ENCODE assay signal across 22 mouse cellular contexts in genomic region chr9:65795651-65796050, GRCm38 (mm10). TPM values are rescaled to one million over a fixed set of nuclear protein-coding genes. Genes with fewer than 3 reads are reported as not detected.
DNase-seq lines count a peak whose midpoint lies in the region; ATAC-seq and TF ChIP-seq lines count a peak whose summit lies in the region.
"Had no signal": no experiment of that assay in that cellular context is flagged by ENCODE, and none has a peak within 500 bp of the region (broad histone marks: within the 10 kb centered on the region; RNA-seq: fewer than 3 reads in every experiment).

No protein-coding gene starts in this region.

- peak; percentile 62 for DNase-seq in heart, adult 11 months
- no peak for DNase-seq in heart, postnatal 36 days
- DNase-seq in 416B (ENCODE audit: low read depth): peak; percentile 22
- peak; percentile 76 for DNase-seq in brain, adult 2 months (ENCODE audit: low read depth, low spot score)
- no peak for DNase-seq in right cerebral cortex, postnatal 10 days (ENCODE audit: low spot score in 2 of 2)
- DNase-seq in lung, postnatal 0 days (ENCODE audit: low spot score): no peak
- DNase-seq: adrenal gland, adult 8-10 months; cerebellum, adult 11-12 months; cerebellum, adult 9-10 months; cerebellum, postnatal 25 days; gastrocnemius, postnatal 25 days; heart, postnatal 4 days; kidney, adult 8-10 months had no signal

- no peak overlapping the region for H3K27ac ChIP-seq in heart, embryonic 11.5 days (ENCODE audit: low read depth, low read length)
- H3K27ac ChIP-seq in heart, embryonic 14.5 days (replicated peaks in 1 of 2; ENCODE audit: control insufficient read depth in 1 of 2, insufficient read depth in 1 of 2, low read depth in 2 of 2, low read length in 2 of 2): peak overlapping the region in 1 of 2 experiments; percentile 39; a peak in 2 of 4 replicates
- H3K27ac ChIP-seq in lung, postnatal 0 days (ENCODE audit: low read length): no peak overlapping the region
- H3K27ac ChIP-seq: embryonic facial prominence, embryonic 12.5 days; forebrain, embryonic 15.5 days; hindbrain, embryonic 12.5 days had no signal

- no peak overlapping the region for H3K4me2 ChIP-seq in heart, embryonic 11.5 days
- 0 out of 2 replicates have a peak overlapping the region, but pooled peaks have one; percentile 7 for H3K4me2 ChIP-seq in heart, embryonic 14.5 days (ENCODE audit: low read length)
- H3K4me2 ChIP-seq in lung, postnatal 0 days (replicated peaks; ENCODE audit: low read depth, low read length): no peak overlapping the region
- H3K4me2 ChIP-seq: embryonic facial prominence, embryonic 12.5 days; forebrain, embryonic 15.5 days; hindbrain, embryonic 12.5 days had no signal

- no peaks in the 10 kb centered on the region for H3K9me3 ChIP-seq in heart, embryonic 11.5 days (replicated peaks; ENCODE audit: control insufficient read depth, low read length)
- H3K9me3 ChIP-seq in heart, embryonic 14.5 days (ENCODE audit: control insufficient read depth, low read length): no peaks in the 10 kb centered on the region
- no peaks in the 10 kb centered on the region for H3K9me3 ChIP-seq in lung, postnatal 0 days (ENCODE audit: low read length)
- H3K9me3 ChIP-seq: embryonic facial prominence, embryonic 12.5 days; forebrain, embryonic 15.5 days; hindbrain, embryonic 12.5 days had no signal

- H3K9ac ChIP-seq in heart, embryonic 11.5 days (ENCODE audit: low read depth, low read length): no peak overlapping the region
- H3K9ac ChIP-seq in heart, embryonic 14.5 days (ENCODE audit: low read length): no peak overlapping the region
- no peak overlapping the region for H3K9ac ChIP-seq in lung, postnatal 0 days (replicated peaks; ENCODE audit: low read depth)
- H3K9ac ChIP-seq: embryonic facial prominence, embryonic 12.5 days; forebrain, embryonic 15.5 days; hindbrain, embryonic 12.5 days had no signal

- H3K4me3 ChIP-seq in heart, embryonic 11.5 days (ENCODE audit: low read depth, low read length): no peak overlapping the region
- no peak overlapping the region for H3K4me3 ChIP-seq in heart, embryonic 14.5 days (ENCODE audit: control insufficient read depth in 1 of 2, insufficient read depth in 1 of 2, low read depth in 1 of 2, low read length in 2 of 2)
- no peak overlapping the region for H3K4me3 ChIP-seq in lung, postnatal 0 days (ENCODE audit: low read depth, low read length)
- H3K4me3 ChIP-seq: embryonic facial prominence, embryonic 12.5 days; forebrain, embryonic 15.5 days; hindbrain, embryonic 12.5 days had no signal

- H3K36me3 ChIP-seq in heart, embryonic 11.5 days (ENCODE audit: control insufficient read depth, insufficient read depth, low read length): peaks cover 5% of the 10 kb centered on the region; the same call in 1 of the 2 replicates
- peaks cover 14% of the 10 kb centered on the region for H3K36me3 ChIP-seq in heart, embryonic 14.5 days (ENCODE audit: control insufficient read depth, insufficient read depth, low read length)
- H3K36me3 ChIP-seq in lung, postnatal 0 days (ENCODE audit: insufficient read depth, low read length): no peaks in the 10 kb centered on the region
- H3K36me3 ChIP-seq: forebrain, embryonic 15.5 days had no signal

- intact Hi-C loops in heart, postnatal 36 days (cut with DNase I): no loop called here

- peaks cover 37% of the 10 kb centered on the region for H3K4me1 ChIP-seq in heart, embryonic 11.5 days (ENCODE audit: control insufficient read depth, insufficient read depth, low read length)
- peaks cover 13 to 48% of the 10 kb centered on the region in 2 experiments for H3K4me1 ChIP-seq in heart, embryonic 14.5 days (ENCODE audit: control insufficient read depth in 2 of 2, insufficient read depth in 2 of 2, low read length in 2 of 2)
- peaks cover 9% of the 10 kb centered on the region; the same call in 1 of the 2 replicates for H3K4me1 ChIP-seq in lung, postnatal 0 days (ENCODE audit: insufficient read depth, low read depth, low read length)

- no peak for ATAC-seq in heart, embryonic 11.5 days (replicated peaks; ENCODE audit: insufficient number of reproducible peaks, low FRiP score, low TSS enrichment)
- 0 out of 2 replicates have a peak, but pooled peaks have one; percentile 31 for ATAC-seq in heart, embryonic 14.5 days (ENCODE audit: insufficient number of reproducible peaks, insufficient read depth, low FRiP score, low read depth)
- ATAC-seq in lung, postnatal 0 days: no peak
- ATAC-seq: forebrain, embryonic 15.5 days; hindbrain, embryonic 16.5 days; inflammation-experienced regulatory T-cells, adult 6 months; intestine, postnatal 0 days had no signal

- no peak for TF ChIP-seq EP300 in lung, postnatal 0 days (IDR thresholded peaks at IDR 0.05)

- 62% methylated on average over 2 of the region's 2 CpGs for WGBS in heart, embryonic 11.5 days (ENCODE audit: insufficient replicate concordance)
- WGBS in heart, embryonic 14.5 days: 38% methylated on average over 2 of the region's 2 CpGs
- 83% methylated on average over 2 of the region's 2 CpGs for WGBS in lung, postnatal 0 days

- H3K27me3 ChIP-seq in heart, embryonic 11.5 days (ENCODE audit: control insufficient read depth, insufficient read depth, low read length): no peaks in the 10 kb centered on the region
- H3K27me3 ChIP-seq in heart, embryonic 14.5 days (ENCODE audit: control insufficient read depth, insufficient read depth, low read length): no peaks in the 10 kb centered on the region
- no peaks in the 10 kb centered on the region for H3K27me3 ChIP-seq in lung, postnatal 0 days (replicated peaks; ENCODE audit: insufficient read depth, low read length)
- H3K27me3 ChIP-seq: CH12.LX; embryonic facial prominence, embryonic 12.5 days; forebrain, embryonic 15.5 days; hindbrain, embryonic 12.5 days had no signal

- no peak for TF ChIP-seq CTCF in lung, postnatal 0 days (IDR thresholded peaks at IDR 0.05)

RNA-seq across cellular contexts. Expression of gene Zfp609, which starts 31.7 kb away (rescaled TPM):
- 5.1 and 8.1 TPM in 2 replicates for polyA plus RNA-seq in heart, embryonic 11.5 days (2014; fragmentation: Nextera tagmentation; extraction: Ambion mirVana)
- polyA plus RNA-seq in heart, embryonic 14.5 days (2014; fragmentation: Nextera tagmentation; extraction: Ambion mirVana): 6.1 and 6.6 TPM in 2 replicates
- 10 to 100 TPM; 22.6 to 25.3 TPM for total RNA-seq in heart, postnatal 36 days (2021)
- 4.8 and 5.0 TPM in 2 replicates for polyA plus RNA-seq in lung, postnatal 0 days (2015; fragmentation: Nextera tagmentation; extraction: Ambion mirVana)

Comparison
In these comparisons a context has a peak if more than half of its experiments do, and no peak if none do; other contexts are left out.
1. DNase-seq: peak in heart, adult 11 months (single experiment), 416B (single experiment) and brain, adult 2 months (single experiment); none in heart, postnatal 36 days (0 of 2), right cerebral cortex, postnatal 10 days (0 of 2) and lung, postnatal 0 days (single experiment).